In the genomic region with DNA sequence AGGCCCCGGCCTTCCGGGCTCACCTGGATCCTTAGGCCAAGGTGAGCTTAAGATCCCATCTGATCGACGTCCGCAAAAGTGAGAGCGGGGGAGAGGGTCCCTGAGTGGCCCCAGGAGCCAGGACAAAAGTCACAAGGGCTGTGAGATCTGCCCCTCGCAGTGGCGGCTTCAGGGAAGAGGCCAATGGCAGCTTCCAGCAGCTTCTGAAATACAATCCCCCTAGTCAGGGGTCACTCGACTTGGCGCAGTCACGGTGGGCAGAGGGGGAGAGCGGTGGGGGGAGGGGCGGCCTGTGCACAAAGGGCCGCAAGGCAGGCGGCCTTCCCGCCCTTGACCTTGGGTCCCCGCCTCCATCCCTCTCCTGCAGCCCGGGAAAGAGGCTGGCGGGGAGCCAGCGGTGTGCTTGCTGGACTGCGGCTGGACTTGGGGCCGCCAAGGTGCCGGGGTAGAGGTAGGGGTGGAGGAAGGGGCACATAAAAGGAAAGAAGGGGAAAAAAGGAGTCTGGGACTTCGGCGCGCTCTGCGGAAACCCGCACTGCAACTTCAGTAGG, we compare ENCODE assay signal across 9 mouse cellular contexts. TPM values are rescaled to one million over a fixed set of nuclear protein-coding genes. Genes with fewer than 3 reads are reported as not detected.
DNase-seq lines count a peak whose midpoint lies in the region; ATAC-seq and TF ChIP-seq lines count a peak whose summit lies in the region.
"Had no signal": no experiment of that assay in that cellular context is flagged by ENCODE, and none has a peak within 500 bp of the region (broad histone marks: within the 10 kb centered on the region; RNA-seq: fewer than 3 reads in every experiment).

No protein-coding gene starts in this region.

- no peaks in the 10 kb centered on the region for H3K79me2 ChIP-seq in heart, adult 2 months (replicated peaks; ENCODE audit: control insufficient read depth, insufficient read depth, low read length)

- H3K4me3 ChIP-seq in heart, adult 2 months: peak overlapping the region; percentile 43
- H3K4me3 ChIP-seq in forebrain, embryonic 14.5 days (ENCODE audit: low read depth, low read length): peak overlapping the region; percentile 32
- H3K4me3 ChIP-seq in intestine, embryonic 15.5 days (replicated peaks): peak overlapping the region; percentile 46
- H3K4me3 ChIP-seq in liver, embryonic 15.5 days (replicated peaks): peak overlapping the region; percentile 34

- H3K4me2 ChIP-seq in forebrain, embryonic 14.5 days (ENCODE audit: low read length): peak overlapping the region; percentile 73
- peak overlapping the region; percentile 97 for H3K4me2 ChIP-seq in intestine, embryonic 15.5 days (replicated peaks)
- H3K4me2 ChIP-seq in liver, embryonic 15.5 days: peak overlapping the region; percentile 59

- no peaks in the 10 kb centered on the region for H3K4me1 ChIP-seq in heart, adult 2 months (ENCODE audit: control insufficient read depth, insufficient read depth, low read length)
- H3K4me1 ChIP-seq in forebrain, embryonic 14.5 days (ENCODE audit: control insufficient read depth, insufficient read depth, low read length): peaks cover 78% of the 10 kb centered on the region
- H3K4me1 ChIP-seq in intestine, embryonic 15.5 days (replicated peaks): peaks cover 37% of the 10 kb centered on the region
- peaks cover 10% of the 10 kb centered on the region; the same call in 1 of the 2 replicates for H3K4me1 ChIP-seq in liver, embryonic 15.5 days (replicated peaks)

- TF ChIP-seq POLR2A in heart, adult 2 months (IDR thresholded peaks at IDR 0.05; ENCODE audit: insufficient read depth, low read depth, low read length): no peak

- no peaks in the 10 kb centered on the region; the same call in 1 of the 2 replicates for H3K27me3 ChIP-seq in heart, adult 2 months (ENCODE audit: control insufficient read depth, insufficient read depth, low read length)
- no peaks in the 10 kb centered on the region for H3K27me3 ChIP-seq in forebrain, embryonic 14.5 days (replicated peaks; ENCODE audit: control insufficient read depth, insufficient read depth, low read length)
- no peaks in the 10 kb centered on the region for H3K27me3 ChIP-seq in intestine, embryonic 15.5 days (replicated peaks)
- peaks cover 75% of the 10 kb centered on the region for H3K27me3 ChIP-seq in liver, embryonic 15.5 days

- no peak overlapping the region for H3K27ac ChIP-seq in heart, adult 2 months
- H3K27ac ChIP-seq in forebrain, embryonic 14.5 days (ENCODE audit: low read depth, low read length): peak overlapping the region; percentile 79
- peak overlapping the region; percentile 72 for H3K27ac ChIP-seq in intestine, embryonic 15.5 days
- no peak overlapping the region for H3K27ac ChIP-seq in liver, embryonic 15.5 days (replicated peaks)

- peak; percentile 3; the same call in 1 of the 2 replicates for ATAC-seq in forebrain, embryonic 14.5 days
- peak; percentile 66 for ATAC-seq in intestine, embryonic 15.5 days
- ATAC-seq in liver, embryonic 15.5 days (ENCODE audit: insufficient read depth): no peak
- no peak for ATAC-seq in granulocyte monocyte progenitor cell, adult 5-6 weeks (replicated peaks; ENCODE audit: poor library complexity, severe bottlenecking)

- no peak for TF ChIP-seq CTCF in heart, adult 2 months (IDR thresholded peaks at IDR 0.05)

- no peaks in the 10 kb centered on the region for H3K9me3 ChIP-seq in forebrain, embryonic 14.5 days (replicated peaks; ENCODE audit: control insufficient read depth, low read length)
- no peaks in the 10 kb centered on the region for H3K9me3 ChIP-seq in intestine, embryonic 15.5 days
- no peaks in the 10 kb centered on the region for H3K9me3 ChIP-seq in liver, embryonic 15.5 days (replicated peaks)

- intact Hi-C loops in heart, adult 2 months (cut with DNase I): no loop called here

- H3K36me3 ChIP-seq in heart, adult 2 months (ENCODE audit: control insufficient read depth, insufficient read depth, low read length): no peaks in the 10 kb centered on the region
- H3K36me3 ChIP-seq in forebrain, embryonic 14.5 days (ENCODE audit: control insufficient read depth, insufficient read depth, low read length): no peaks in the 10 kb centered on the region
- no peaks in the 10 kb centered on the region for H3K36me3 ChIP-seq in intestine, embryonic 15.5 days
- no peaks in the 10 kb centered on the region for H3K36me3 ChIP-seq in liver, embryonic 15.5 days (replicated peaks)

- peak; percentile 47 to 50 for DNase-seq in heart, adult 2 months
- DNase-seq in heart, adult 11 months: no peak
- DNase-seq in forebrain, embryonic 14.5 days (ENCODE audit: low spot score): no peak
- peak; percentile 61 for DNase-seq in ovary, postnatal 36 days (ENCODE audit: low spot score)
- no peak for DNase-seq in layer of hippocampus, adult 18-20 months (ENCODE audit: low spot score in 2 of 2)

- 19% methylated on average over 27 of the region's 28 CpGs for WGBS in heart, adult 2 months
- 4% methylated on average over 28 of the region's 28 CpGs for WGBS in forebrain, embryonic 14.5 days
- WGBS in intestine, embryonic 15.5 days: 12% methylated on average over 28 of the region's 28 CpGs
- 2% methylated on average over 27 of the region's 28 CpGs for WGBS in liver, embryonic 15.5 days (ENCODE audit: insufficient replicate concordance)

- no peak for TF ChIP-seq EP300 in heart, adult 2 months (IDR thresholded peaks at IDR 0.05; ENCODE audit: insufficient read depth, low read depth, low read length)

- peak overlapping the region; percentile 46 for H3K9ac ChIP-seq in heart, adult 2 months (ENCODE audit: low read depth, low read length)
- peak overlapping the region; percentile 67 for H3K9ac ChIP-seq in forebrain, embryonic 14.5 days (ENCODE audit: low read length)
- peak overlapping the region; percentile 56 for H3K9ac ChIP-seq in intestine, embryonic 15.5 days
- H3K9ac ChIP-seq in liver, embryonic 15.5 days: no peak overlapping the region

RNA-seq across cellular contexts. Expression of a gene that starts 23.6 kb away (rescaled TPM):
- 1 to 10 TPM in 1 of 2 experiments, under 1 TPM in 1; 0.77 to 1.3 TPM for total RNA-seq in heart, adult 2 months (2021)
- polyA plus RNA-seq in heart, adult 2 months (2012; rRNA removed): 0.64 and 1.1 TPM in 2 replicates
- 76.7 and 86.5 TPM in 2 replicates for polyA plus RNA-seq in forebrain, embryonic 14.5 days (2014; fragmentation: Nextera tagmentation; extraction: Ambion mirVana)
- 6.7 and 6.9 TPM in 2 replicates for polyA plus RNA-seq in intestine, embryonic 15.5 days (2015; fragmentation: Nextera tagmentation; extraction: Ambion mirVana)
- 0.05 and 0.10 TPM in 2 replicates for polyA plus RNA-seq in liver, embryonic 15.5 days (2015; fragmentation: Nextera tagmentation; extraction: Ambion mirVana)
- 100 to 1,000 TPM; 143 to 144 TPM for total RNA-seq in layer of hippocampus, adult 18-20 months (2021)
- not detected in 2 replicates for total RNA-seq in granulocyte monocyte progenitor cell, adult 5-6 weeks (2014; fragmentation: Nextera tagmentation)
- total RNA-seq in granulocyte monocyte progenitor cell, adult 5-6 weeks (2017): not detected in 2 replicates
- polyA plus RNA-seq: C2C12 had no signal

Comparison
In these comparisons a context has a peak if more than half of its experiments do, and no peak if none do; other contexts are left out.
1. DNase-seq: peak in heart, adult 2 months (2 of 2) and ovary, postnatal 36 days (single experiment); none in heart, adult 11 months (single experiment), forebrain, embryonic 14.5 days (single experiment) and layer of hippocampus, adult 18-20 months (0 of 2).
2. H3K27ac ChIP-seq: peak in forebrain, embryonic 14.5 days (single experiment) and intestine, embryonic 15.5 days (single experiment); none in heart, adult 2 months (single experiment) and liver, embryonic 15.5 days (single experiment).
3. ATAC-seq: peak in forebrain, embryonic 14.5 days (single experiment) and intestine, embryonic 15.5 days (single experiment); none in liver, embryonic 15.5 days (single experiment) and granulocyte monocyte progenitor cell, adult 5-6 weeks (single experiment).
4. Peak in every context shown above with its lines, with median percentiles within 50 percentile points of each other: H3K4me3 ChIP-seq and H3K4me2 ChIP-seq.